Mouse (Mus musculus) mesoderm, embryonic 11.5 days (tissue): ENCODE data around the gene Pskh1.
A peak's percentile ranks its signal among the peaks of the same experiment; 100 is the strongest.

ENCODE experiments used
- DNase-seq: peaks from one replicate; pipeline ENCODE4 v3.0.0-alpha.2; 2012; ENCODE audit warnings: low read depth, low spot score

The Pskh1 gene

DNA sequence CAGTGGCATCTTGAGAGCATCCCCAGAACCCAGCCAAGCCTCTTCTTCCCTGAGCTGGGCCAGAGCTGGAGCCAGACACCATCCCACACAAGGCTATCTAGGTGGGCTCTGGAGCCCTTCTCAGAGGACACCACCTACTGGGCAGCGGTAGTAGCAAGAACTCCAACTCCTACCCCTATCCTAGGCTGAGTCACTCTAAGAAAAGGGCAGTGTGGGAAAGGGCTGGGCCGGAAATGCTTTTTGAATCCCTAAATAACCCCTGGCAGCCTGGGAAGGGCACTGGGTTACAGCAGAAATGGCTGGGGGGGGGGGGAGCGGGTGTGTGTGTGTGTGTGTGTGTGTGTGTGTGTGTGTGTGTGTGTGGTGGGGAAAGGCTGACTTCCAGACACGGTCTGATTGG lies 57.6 kb downstream of the Pskh1 start:
- DNase-seq = no peak

DNA sequence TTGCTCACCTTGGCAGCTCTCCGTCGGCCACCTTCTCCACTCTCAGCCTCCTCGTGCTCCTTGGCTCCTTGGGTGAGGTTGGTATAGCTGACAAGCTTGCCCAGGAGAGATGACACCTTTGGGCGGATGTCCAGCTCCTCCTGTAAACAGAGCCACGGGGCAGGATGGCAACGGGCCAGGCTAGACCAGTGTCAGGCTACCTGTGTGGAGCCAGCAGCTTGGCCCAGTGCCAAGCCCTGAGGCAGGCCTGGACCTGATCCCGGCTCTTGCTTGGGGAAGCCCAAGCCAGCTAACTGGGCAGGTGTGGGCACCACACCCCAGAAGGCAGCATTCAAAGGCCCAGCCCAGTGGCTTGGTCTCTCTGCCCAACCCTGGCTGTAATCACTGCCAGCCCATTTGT lies 59.1 kb downstream of the Pskh1 start:
- DNase-seq = no peak

DNA sequence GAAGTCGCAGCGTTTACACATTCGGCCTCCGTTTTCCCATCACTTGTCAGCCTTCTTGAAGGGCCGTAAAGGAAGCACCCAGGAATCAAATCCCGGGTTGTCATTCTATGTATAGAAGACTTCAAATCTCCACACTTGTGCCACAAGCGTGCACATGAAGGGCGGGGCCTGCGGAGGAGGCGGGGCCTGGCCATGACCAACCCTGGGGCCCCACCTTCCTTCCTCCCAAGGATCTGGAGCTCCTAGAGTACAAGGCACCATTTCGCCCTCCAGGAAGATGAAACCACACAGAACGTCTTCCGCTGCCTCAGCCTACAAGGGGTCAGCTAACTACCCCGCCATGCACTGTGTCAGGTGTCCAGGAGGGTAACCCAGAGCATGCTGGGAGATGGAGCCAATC lies 60.9 kb downstream of the Pskh1 start:
- DNase-seq = no peak

DNA sequence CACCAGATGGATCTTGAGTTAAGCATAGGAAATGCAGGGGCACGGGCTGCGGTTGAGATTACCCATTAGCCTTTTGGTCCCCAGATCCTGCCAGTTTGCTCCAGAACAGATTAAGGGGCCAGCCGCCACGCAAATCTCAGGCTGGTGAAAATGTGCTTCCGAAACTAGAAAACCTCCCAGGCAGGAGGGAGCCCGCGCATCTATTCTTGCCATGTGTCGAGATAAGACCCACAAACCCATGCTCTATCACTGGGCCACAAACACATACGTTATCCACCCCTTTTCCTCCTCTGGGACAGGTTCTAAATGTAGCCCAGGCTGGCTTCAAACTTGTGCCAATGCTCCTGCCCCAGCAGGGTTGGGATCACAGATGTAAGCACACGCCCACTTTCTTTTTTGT lies 61.3 kb downstream of the Pskh1 start:
- DNase-seq = no peak

DNA sequence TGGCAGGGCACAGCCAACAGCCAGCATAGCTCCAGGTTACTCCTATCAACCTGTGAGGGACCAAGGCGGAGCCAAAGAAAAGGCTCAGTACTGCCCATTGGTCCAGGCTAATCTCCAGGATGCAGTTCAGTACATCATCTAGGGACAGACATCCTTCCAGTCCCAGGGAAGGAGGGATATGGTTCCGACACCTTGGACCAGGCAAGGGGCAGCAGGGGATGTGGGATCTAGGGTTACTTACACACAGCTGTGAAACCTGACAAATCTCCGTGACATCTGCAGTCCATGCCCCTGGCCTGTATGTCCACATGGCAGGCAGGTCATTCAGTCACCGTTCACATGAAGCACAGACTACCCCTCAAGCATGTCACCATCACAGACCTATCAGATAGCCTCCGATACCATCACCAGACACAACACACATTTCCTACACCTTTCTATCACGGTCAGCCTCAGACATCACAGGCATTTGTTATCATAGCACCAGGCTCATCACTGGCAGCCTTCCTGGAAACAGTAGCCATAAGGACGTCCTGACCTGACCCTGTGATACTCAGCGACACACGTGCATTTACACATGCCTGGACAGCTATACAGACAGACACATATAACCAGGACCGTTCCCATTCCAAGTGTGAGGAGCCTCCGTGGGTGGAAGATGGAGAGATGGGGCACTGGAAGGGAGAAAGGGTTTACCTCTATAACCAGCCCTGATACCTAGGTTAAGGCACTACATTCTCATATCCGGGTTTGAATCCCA lies 64.4 kb downstream of the Pskh1 start:
- no peak for DNase-seq

DNA sequence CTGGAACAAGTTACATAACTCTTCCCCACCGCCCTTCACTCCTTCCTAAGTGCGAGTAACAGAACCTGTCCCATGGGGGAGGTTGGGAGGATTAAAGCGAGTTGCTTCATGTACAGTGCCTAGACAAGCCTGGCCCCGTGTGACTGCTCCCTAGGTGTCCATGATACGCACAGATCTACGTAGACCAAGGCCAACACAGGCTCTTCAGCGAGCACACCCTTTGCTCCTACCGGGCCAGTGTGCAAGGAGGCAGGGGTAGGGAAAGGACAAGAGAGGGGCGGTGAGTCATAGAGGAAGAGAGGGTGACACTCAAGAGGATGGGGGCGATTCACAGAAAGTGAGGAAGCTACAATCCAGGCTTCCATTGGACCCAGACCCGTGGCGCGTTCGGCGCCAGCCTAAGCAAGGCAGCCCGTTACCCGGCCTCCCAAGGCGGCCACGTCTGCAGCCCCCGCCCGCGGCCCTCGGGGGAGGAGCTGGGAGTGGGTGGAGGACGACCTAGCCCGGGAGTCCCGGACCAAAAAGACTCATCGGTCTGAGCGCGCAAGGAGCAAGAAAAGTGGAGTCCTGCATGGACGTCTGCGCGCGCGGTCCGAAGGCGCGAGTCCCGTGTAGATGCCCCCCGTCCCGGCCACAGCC lies 65.1 kb downstream of the Pskh1 start:
- DNase-seq = peak; percentile 41

DNA sequence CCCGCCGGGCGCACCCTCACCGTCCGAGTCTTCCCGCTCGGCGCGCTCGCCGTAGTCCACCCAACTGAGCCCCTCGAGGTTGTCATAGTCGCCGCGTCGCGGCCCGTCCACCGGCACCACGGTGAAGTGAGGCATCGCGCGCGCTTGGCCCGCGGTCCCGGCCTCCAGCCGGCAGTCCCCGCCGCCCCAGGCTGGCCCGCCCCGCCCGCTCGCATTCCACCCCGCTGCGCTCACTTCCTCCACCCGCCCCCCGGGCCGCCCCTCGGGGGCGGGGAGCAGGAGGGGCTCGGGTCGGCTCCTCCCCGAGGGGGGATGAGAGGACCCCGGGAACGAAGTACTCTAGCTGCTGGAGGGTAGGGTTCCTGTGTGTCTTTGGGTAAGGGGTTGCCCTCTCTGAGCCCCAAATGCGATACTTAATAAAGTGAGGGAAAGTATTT lies 65.7 kb downstream of the Pskh1 start, which contains the start of gene Slc12a4:
Slc12a4 (minus strand) TSS at position 193 of the 437 bp plus-strand sequence.
- peak; percentile 86 for DNase-seq

DNA sequence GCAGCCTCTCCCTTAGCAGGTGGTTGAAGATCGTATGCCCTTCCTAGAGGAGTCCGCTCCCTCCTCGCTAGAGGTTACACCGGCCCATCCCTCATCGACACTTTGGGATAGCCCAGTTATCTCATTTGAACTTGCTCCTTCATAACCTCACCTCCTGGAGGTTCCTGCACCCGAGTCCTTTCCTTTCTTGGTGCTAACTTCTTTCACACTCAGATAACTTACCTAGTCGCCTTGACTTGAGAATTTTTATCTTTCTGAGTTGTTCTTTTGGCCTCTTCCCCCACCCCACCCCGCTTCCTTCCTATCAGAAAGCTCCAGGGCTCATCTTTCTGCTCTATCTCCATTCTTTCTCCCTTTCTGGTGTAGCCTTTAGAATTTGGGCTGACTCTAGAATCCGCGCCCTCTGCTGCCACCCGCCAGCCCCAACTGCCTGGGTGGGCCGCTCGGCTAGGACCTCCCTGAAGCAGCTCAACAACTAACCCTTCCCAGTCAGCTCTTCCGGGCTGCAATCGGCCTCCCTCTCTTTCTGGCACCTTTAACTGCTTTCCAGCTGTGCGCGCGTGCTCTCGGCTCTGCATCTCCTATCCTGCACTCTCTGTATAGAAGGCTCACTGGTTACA lies 66.6 kb downstream of the Pskh1 start:
- DNase-seq = peak; percentile 65

DNA sequence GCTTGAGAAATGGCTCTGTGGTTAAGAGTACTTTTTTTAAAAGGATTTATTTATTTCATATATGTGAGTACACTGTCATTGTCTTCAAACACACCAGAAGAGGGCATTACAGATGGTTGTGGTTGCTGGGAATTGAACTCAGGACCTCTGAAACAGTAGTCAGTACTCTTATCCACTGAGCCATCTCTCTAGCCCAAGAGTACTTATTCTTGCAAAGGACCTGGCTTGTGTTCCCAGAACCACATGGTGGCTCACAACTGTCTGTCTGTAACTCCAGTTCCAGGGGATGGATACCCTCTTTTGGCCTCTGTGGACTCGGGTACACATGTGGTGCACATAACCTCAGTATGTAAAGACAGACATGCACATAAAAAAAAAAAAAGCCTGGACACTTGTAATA lies 69.1 kb downstream of the Pskh1 start:
- DNase-seq = no peak

DNA sequence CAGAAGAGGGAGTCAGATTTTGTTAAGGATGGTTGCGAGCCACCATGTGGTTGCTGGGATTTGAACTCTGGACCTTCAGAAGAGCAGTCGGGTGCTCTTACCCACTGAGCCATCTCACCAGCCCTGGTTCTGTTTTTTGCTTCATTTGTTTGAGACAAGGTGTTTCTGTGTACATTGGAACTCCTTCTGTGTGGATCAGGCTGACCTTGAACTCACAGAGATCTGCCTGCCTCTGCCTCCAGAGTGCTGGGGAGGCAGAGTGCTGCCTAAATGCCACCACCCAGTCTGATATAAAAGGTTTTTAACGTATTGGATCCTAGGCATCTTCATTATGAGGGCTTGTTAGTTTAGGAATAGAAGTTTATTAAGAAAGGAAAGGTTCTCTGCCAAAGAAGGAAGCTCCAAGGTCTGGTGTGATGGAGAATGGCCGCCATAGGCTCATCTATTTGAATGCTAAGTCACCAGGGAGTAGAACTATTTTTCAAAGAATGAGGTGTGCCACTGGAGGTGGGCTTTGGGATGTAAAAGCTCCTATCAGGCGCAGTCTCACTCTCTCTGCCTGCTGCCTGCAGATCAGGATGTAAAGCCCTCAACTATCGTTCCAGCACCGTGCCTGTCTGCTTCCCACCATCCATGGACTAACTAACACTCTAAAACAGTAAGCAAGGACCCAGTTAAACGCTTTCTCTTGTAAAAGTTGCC lies 70.9 kb downstream of the Pskh1 start:
- no peak for DNase-seq

DNA sequence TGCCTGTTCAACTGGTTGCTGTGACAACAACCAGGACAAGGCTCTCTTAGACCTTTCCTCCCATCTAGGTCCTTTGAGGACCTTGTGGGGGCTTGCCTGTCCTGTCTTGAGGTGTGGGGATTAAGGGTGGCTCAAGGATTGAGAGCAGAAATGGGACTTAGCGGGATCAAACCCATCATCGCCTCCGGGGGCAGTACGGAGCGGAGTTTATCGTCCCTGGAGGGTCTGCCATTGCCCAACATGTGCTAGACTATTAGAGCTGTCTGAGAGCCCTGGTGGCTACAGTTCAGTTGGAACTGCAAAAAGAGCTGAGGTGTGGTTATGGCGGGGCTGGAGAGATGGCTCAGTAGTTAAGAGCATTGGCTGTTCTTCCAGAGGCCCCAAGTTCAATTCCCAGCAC lies 75.1 kb downstream of the Pskh1 start:
- DNase-seq = no peak

DNA sequence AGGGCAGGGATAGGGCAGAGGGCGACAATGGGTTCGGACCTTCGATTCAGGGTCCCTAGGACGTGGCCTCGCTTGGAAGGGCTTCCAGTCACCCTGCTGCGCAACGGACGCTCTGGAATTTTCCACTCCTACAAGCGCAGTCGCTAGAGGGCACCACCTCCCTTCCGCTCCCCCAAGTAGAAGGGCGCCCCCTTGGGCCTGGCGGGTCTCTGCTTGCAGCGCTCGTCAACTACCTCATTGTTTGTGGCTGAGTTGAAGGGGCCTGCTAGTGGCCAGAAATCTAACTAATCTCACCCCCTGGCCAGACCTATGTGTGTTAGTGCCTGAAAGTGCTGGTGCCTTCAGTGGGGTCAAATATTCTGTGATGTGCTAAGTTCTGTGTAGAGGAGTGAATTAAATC lies 79.1 kb downstream of the Pskh1 start, which contains the start of gene Dpep3:
Dpep3 (minus strand) TSS at position 105 of the 400 bp plus-strand sequence.
- no peak for DNase-seq

DNA sequence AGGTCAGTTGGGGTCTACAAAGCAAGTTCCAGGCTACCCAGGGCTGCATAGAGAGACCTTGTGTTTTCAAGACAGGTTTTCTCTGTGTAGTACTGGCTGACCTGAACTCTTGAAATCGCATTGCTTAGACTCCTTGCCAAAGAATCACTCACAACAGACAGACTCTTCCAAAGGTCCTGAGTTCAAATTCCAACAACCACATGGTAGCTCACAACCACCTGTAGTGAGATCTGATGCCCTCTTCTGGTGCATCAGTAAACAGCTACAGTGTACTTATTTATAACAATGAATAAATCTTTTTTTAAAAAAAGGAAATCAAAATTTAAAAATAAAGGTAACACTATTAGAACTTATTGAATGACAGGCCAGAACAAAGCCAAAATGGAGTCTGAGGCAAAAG lies 80.9 kb downstream of the Pskh1 start:
- no peak for DNase-seq
